Mouse (Mus musculus) cerebellum, postnatal 4 days (tissue): Measurements from ENCODE around the gene Ptpn21.

Experiments used
- DNase-seq, 2 experiments: peaks; one replicate each; pipeline ENCODE4 v3.0.0; 2022; ENCODE audit warnings: low spot score in 2 of 2, mixed read lengths in 1 of 2

The Ptpn21 gene

DNA sequence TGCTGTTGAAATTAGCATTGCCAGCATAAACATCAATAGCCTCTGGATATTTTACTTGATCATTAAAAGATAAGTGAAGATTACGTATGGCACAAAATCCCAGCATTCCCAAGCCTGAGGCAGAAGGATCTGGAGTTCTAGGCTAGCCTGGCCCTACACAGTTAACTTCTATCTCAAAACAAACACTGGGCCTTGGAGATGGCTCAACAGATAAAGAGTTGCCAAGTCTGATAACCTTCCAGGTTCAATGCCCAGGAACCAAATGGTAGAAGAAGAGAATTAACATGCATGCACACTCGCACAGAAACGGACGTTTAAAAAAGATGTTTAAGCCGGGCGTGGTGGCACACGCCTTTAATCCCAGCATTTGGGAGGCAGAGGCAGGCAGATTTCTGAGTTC, 13.0 kb downstream of the Ptpn21 start:
- DNase-seq: no peak

DNA sequence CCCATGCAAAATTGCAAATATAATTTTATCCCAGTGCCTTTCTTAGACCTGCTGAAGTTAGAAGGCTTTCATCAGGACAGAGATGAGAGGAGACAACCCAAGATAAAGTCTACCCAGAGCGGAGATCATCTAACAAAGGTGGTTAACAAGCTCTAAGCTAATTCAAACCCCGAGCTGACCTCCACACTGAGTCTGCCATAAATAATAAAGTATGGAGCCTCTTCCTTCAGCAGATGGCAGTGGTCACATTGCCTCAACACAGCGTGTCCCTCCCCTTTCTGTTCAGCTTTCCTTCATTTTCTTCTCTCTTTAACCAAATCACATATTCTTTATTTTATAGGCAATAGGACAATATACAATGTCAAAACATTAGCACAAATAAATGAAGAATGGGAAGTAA, 16.2 kb downstream of the Ptpn21 start:
- no peak for DNase-seq

DNA sequence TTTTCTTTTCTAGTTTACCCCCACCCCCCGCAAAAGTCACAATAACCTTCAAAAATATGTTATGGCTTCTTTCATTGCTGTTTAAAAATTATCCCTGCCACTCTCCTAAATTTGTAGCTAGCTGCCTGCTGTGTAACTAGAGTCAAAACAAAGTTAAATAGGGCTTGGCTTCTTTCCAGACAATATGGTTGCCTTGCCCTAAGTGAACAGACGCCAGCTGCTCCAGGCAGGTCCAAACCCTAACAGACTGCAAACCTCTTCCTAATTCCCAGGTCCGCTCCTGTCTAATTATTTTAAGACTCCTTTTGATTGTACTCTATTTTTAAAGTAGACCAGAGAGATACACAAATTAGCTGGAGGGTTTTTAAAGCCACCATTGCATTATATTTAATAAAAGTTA, 16.6 kb downstream of the Ptpn21 start:
- no peak for DNase-seq

DNA sequence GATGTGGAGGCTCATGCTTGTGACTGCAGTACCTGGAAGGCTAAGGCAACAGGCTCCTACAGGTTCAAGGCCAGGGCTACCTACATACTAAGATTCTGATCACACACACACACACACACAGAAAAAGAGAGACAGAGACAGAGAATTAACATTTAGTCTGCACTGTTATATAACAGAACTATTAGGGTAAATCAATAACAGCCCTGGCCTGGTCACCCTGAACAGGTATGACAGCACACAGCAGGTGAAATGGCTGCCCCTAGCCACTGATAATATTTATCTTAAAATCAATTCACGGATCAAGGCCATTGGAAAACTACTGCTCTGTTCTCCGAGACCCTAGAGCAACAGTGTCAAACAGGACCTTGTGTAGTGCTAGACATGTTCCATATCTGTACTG, 21.1 kb downstream of the Ptpn21 start:
- no peak for DNase-seq

DNA sequence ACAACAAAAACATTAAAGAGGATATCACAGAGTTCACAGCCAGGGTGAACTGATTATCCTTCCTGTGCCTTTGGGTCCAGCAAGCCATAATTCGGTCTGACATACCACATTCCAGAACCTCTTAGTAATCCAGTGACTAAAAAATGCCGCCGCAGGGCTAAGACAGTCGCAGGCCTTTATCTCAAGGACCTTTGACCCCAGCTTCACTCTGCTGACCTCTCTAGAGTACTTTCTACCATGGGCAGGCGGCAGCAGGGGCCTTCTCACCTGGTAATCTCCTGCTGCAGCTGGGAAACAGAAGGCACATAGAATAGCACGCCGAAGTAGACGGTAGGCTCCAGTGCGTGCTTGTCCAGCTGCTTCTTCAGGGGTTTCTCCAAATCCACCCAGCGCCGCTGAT, 22.4 kb downstream of the Ptpn21 start:
- no peak for DNase-seq

DNA sequence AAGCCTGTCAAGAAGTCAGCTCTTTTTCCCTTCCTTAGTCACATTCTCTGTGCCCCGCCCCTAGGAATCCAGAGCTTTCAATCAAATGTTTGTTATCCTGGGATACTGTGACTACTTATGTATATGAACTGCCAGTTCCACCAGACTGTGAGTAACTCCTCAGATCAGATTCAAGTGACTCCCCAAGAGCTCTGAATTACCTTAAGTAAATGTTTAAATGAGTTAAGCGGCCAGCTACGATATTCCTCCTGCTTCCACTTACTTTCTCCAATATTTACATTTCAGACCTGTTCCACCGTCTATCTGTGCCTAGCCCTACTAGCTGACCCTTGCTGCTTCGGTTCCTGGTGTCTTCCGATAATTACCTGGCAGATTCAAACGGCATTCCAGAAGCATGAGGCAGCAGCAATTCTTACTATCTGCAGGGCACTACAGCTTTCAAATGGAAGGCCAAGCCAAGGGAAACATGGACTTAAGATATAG, 23.5 kb downstream of the Ptpn21 start:
- DNase-seq: no peak

DNA sequence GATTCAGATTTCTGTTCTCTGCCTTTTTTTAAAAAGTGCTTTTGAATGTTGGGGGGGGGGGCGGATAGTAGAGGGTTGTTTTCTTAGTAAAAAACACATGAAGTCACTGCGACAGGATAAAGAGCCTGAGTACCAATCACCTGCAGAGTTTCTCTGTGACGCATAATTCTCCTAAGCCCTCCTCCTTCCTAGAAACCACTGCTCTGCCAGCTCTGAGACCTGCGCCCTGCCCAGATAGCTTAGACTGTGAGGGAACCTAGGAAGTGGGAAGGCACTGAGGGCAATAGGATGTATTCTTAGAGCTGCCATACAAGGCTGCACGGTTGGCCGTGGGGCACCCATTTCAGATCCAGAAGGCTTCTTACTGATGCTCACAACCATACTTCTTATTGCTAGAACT, 24.4 kb downstream of the Ptpn21 start:
- DNase-seq: no peak

DNA sequence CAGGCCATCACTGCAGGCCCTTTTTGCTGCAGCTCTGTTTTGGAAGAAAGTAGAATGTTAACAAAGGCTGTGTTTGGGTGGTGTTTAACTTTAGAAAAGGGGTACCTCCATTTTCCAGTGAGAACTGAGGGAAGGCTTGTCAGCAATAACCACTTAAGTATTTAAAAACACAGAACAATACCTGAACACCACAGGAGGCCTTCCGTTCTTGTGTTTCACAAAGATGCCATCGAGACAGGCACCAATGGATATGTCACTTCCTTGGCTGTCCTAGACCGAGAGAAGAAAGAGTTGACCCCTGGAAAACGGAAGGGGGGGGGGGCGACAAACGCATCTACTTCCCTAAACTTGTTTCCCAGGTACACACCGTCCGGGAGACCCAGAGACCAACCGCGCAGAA, 33.2 kb downstream of the Ptpn21 start:
- no peak for DNase-seq

DNA sequence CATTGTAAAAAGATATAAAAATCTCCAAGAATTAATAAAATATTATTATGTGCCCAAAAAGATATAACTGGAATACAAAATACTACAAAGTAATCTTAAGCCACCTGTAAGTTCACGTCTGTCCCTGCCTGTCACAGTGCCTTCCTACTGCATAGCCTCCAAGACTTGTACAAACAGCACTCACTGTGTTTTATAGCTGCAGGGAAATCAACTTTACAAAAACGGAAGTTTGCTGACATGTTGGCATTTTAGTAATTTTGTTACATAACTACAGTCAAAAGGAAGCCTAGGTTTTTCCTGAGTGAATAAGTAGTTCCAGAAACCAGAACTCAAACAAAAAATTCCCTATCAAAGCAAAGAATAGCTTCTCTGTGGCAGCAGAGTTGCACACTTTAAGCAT, 33.7 kb downstream of the Ptpn21 start:
- no peak for DNase-seq

DNA sequence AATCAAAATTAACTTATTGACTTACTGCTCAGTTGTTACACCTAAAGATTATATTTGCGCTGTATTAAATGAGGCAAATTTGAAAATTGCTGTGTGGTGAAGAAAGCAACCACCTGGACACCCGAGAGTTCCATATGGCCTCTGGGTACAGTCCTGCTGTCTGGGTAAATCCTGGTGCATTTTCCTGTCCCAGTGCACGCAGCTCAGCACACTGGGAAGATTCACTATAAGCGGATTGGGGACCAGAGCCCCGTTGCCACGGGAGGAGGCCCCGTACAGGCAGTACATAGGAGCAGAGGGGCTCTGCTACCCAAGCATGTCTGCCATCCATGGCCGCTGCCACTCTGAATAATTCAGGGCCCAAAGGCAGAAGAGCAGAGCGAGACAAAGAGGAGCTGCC, 35.6 kb downstream of the Ptpn21 start:
- no peak for DNase-seq

DNA sequence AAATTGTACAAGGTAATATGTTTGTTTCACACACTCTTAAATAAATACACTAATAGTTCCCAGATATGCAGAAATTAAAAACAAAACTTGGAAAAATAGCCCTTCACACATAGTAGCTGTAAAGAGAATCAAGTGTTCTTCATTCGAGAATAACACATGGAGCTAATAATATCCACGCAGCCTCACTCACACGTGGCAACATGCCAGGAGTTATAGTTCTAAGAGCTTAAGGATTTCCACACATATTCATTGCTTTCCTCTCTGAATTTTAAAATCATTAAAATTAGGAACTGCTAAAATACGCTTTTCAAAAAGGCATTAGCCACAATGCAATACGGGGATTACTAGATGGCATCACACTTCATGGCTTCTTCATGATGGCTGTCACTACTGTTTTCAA, 40.0 kb downstream of the Ptpn21 start:
- DNase-seq: no peak

DNA sequence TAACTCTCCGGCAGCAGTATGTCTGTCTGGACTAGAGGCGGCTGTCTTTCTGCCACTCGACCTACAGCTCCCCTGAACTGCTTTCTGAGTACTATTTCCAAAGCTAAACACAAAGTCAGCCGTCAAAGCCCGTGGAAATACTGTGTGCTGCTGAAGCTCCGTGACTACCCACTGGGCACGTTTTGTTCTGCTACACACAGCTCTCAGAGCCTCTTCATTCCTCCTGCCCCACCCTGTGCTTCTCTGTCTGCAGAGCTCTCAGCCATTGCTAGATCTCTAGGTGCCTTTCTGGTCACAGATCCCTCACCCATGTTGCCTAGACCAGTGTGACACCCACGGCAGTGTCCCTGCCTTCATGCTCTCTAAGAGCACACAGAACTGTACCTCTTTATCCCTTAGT, 47.0 kb downstream of the Ptpn21 start:
- no peak for DNase-seq

DNA sequence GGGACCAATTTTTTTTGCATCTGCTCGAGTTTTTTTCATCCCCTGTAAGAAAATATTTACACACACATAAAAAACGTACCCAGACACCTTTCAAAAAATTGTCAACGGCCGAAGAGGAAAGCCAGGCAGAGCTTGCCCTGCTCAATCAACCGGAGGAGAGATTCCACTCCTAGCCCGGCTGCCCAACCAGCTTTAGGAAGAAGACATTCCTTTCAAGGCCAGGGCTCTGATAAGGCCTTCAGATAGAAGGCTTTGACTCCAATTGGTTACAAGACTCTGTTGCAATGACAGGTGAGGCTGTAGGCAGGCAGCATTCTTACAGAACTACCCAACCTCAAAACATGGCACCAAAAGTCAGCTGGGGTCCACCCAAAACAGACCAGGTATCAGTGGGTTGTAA, 53.6 kb downstream of the Ptpn21 start:
- no peak for DNase-seq

DNA sequence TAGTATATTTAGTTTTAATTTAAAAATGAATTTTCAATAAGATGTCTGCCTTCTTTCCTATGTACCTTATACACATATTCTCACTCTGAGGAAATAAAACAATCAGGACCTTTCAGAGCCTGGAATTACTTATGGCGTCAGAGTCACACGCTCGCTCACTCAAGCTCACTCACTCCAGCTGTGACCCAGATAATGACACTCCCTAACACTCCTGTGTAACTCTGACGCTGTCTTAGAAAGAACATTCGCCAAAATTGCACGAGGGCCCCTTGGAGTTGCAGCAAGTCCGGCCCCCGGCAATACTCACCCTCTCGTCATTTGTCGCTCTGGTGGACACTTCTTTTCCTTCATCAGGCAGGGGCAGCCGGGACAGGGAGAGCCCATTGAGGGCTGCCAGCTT, 54.0 kb downstream of the Ptpn21 start:
- no peak for DNase-seq

DNA sequence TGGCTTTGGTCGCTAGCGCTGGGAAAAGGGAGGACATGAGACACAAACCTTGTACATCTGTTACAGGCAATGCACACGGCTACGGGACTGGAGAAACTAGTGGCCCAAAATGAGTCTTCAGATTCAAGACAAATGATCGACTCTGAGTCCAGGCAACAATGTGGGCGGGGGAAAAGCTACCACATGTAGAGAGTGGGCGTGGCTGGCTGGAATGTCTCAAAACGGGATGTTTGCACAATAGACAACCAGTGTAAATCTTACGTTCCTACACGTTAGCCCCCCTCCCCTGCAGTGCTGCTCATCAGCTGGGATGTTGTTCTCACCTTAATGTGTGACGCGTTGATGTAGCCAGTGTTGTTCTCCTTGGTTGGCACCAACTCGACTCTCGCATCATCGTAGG, 55.0 kb downstream of the Ptpn21 start:
- no peak for DNase-seq

DNA sequence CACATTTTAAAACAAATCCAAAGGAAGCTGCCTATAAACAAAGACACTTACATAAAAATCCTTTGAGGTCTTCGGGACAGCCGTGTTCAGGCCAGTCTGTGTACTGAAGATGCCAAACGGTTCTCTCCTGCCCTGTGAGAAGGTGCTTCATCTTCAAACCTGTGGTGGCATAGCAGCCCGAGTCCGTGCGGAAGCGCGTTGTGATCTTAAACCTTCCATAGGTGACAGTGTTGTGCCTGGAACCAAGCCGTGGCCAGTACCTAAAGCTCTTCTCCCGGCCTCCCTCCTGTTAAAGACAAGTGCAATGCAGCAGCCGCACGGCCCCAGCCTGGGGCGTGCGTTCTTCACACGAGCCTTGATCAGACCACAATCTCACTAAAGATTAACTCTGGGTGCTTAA, 57.3 kb downstream of the Ptpn21 start:
- no peak for DNase-seq

DNA sequence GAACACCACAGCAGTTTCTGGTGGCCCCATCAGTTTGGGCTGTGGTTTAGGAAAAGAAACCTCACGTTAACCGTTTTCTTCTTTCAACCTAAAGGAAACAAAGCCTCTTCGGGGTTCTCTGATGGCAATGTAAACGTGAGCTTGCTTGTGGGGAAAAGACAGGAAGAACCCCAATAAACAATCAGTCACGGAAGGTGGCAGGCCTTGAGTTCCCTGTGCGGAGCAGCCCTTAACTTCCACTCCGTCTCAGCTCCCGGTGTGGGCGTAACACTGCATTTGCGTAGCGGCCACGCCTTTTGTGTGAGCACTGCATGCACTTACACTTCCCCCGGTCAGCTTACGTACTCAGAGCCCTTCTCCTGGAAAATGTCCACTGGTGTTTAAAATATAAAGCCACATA, 59.9 kb downstream of the Ptpn21 start:
- no peak for DNase-seq

DNA sequence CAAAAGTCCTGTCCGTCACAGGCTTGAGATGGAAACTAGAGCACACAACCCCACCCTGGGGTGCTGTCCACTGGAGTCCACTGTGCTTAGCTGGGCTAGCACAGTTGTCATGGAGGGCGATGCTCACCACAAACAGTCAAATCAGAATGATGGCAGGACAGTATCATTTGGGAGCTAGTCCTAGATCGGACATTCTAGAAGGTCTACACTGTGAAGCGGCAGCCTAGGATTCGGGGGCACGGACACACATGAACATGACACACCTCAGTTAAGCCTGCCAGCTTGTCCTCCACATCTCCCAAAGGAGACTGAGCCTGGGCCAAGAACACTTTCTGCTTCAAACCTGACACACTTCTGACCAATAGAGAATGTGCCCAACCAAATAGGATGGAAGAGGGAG, 60.3 kb downstream of the Ptpn21 start:
- DNase-seq: no peak

DNA sequence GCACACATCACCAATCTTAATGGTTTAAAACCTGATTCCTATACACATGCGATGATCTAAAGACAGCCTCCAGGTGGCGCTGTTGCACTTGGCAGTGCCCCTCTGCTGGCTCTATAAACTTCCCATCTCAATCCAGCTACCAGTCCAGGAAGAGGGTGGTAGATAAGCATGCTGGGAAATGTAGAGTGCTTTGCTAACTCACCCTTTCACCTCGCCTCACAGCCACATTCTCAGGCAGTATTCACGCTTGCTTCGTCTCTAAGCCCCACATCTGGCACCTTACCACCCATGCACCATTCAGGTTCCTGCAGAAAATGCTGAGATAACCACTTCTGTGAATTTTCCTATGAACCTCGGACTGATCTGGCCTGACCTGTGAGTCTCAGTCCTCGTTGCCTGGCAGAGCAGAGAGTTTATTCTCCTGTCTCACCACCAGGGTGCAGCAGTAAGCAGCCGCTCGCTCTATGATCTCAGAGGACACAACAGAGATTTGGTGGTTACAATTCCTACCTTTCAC, 62.5 kb downstream of the Ptpn21 start:
- DNase-seq: peak; percentile 51 to 76

DNA sequence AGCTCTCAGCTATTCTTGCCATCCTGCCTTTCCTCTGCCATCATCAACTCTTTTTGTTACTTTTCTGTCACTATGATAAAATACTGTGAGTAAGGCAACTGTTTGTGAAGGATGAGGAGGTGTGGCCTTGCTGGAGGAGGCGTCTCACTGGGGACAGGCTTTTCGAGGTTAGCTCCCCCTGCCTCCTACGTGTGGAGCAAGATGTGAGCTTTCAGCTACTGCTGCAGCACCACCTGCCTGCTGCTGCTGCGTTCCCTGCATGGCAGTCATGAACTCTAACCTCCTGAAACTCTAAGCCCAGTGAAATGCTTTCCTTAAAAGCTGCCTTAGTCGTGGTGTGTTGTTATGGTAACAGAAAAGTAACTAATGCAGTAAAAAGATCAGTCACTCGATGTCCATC, 63.3 kb downstream of the Ptpn21 start:
- no peak for DNase-seq

DNA sequence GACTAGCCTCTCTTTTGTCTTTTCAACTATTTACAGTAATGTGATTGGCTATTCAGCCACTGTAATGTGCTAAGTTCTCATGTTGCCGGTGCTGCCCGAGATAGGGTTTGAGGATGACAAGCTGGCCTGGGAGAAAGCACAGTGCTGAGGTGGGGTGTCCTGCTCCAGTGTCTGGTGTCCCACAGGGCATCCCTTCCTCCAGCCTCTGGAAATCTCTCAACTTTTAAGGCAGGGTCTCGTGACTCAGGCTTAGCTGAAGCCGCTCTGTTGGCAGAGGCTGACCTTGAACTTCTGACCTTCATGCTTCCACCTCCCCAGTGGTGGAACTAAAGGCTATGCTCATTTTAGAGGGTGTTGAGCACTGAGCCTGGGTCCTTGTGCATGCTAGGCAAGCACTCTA, 66.8 kb downstream of the Ptpn21 start:
- DNase-seq: no peak

DNA sequence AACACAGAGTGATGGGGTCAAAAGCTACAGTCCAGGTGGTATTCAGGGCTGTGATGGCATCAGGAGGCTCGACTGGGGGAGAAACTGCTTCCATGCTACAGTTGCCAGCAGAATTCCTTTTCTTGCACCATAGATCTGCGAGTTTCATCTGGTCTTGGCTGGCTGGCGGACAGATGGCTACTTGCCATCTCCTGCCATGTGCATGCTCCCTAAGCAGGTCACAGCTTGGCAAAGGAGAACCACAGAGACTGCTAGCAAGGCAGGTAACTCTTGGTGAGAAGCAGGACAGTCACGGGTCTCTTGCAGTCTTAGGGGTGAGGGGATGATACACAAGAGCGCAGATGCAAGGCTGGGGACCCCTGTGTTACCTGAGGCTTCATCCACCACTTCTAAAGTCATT, 67.3 kb downstream of the Ptpn21 start:
- DNase-seq: no peak

DNA sequence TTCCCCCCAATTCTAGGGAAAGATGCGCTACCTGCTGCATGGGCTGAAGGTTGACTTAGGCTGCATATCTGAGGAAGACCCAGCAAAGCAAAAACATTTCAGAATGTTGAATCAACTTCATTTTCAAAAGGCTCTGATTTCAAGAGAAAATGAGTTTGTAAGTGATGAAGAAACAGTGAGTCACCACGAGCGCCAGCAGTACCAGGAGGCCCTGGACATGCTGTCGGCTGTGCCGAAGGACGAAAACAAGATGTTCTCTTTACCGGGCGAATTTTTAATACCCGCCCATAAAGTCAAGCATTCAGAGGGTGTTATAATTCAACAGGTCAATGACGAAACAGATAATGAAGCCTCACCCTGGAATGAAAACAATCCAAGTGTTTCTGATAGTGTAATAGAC, 68.1 kb downstream of the Ptpn21 start:
- no peak for DNase-seq

DNA sequence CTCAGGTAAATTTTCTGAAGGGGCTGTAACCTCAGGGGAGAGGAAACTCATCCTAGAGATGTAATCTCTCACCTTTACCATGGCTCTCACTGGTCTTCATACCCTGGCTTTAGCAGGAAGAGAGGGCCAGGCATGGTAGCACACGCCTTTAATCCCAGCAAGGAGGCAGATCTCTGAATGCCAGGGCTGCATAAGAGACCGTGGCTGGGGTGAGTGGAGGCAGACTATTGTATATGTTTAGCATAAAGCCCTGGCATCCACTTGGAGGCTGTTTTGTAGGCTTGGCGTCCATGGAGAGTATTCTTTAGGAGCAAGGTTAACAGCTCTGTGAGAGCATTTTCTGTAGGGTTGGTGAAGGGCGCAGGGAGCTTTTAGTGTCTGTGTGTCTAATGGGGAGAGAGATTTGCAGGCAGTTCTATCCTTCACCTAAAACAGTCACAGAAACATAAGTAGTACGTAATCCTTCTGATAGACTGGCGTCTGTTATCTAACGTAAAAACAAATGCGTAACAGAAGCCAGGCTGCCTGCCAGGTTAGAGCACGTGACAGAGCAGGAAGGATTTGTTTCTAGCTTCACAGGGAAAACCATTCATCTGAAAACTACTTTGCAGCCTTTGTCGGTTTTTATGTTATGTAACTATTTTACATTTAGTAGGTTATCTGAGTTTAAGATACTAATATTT, 68.9 kb downstream of the Ptpn21 start:
- no peak for DNase-seq
